Mouse (Mus musculus): ENCODE results near the gene Srrt. TPM values are rescaled to one million over a fixed set of nuclear protein-coding genes. Genes with fewer than 3 reads are reported as not detected.

Gene Srrt
- total and polyA plus RNA-seq, 3 experiments = 291 to 454 TPM; not detected in 1

DNA sequence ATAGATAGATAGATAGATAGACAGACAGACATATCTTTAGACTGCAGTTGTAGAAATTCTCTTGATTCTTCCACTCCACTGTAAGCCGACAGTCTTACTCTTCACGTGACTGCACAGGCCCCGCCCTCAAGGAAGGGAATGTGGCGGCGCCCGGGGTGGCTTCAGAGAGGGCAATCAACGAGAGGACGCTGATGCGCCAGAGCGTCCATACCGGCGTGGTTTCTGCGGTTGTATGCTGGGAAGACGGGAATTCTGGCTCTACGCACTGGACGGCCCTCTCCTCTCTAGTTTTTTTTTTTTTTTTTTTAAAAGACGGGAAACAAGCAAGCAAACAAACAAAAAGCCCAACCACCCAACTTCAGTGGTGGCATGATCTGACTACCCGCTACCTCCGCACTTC lies 30.8 kb upstream of the Srrt start (continued):
- TF ChIP-seq ZC3H11A (IDR thresholded peaks at IDR 0.05; ENCODE audit: low read depth, low read length) (no peak), POLR2A (IDR thresholded peaks at IDR 0.05; ENCODE audit: control insufficient read depth in 1 of 2, insufficient read depth in 1 of 2, low read depth in 1 of 2, low read length in 2 of 2, poor library complexity in 1 of 2) (peak in 1 of 2 experiments; percentile 80; a peak in 2 of 4 replicates), KAT2A (conservative IDR thresholded peaks at IDR 0.05; ENCODE audit: low read depth, low read length) (no peak; the same call in 1 of the 2 replicates), CHD2 (IDR thresholded peaks at IDR 0.05; ENCODE audit: low read length) (no peak), MXI1 (IDR thresholded peaks at IDR 0.05; ENCODE audit: low read depth, low read length) (peak; percentile 91), TCF12 (IDR thresholded peaks at IDR 0.05; ENCODE audit: low read depth, low read length) (0 out of 2 replicates have a peak, but pooled peaks have one; percentile 18), BHLHE40 (IDR thresholded peaks at IDR 0.05; ENCODE audit: borderline replicate concordance, low read depth, low read length) (peak; percentile 78), MAX (IDR thresholded peaks at IDR 0.05; ENCODE audit: low read length) (peak; percentile 79), ZNF384 (IDR thresholded peaks at IDR 0.05; ENCODE audit: low read depth, low read length) (peak; percentile 75), ZMIZ1 (IDR thresholded peaks at IDR 0.05; ENCODE audit: low read depth, low read length) (no peak), E2F4 (IDR thresholded peaks at IDR 0.05; ENCODE audit: borderline replicate concordance, low read depth, low read length) (no peak), GATA1 (IDR thresholded peaks at IDR 0.05; ENCODE audit: low read depth, low read length) (0 out of 2 replicates have a peak, but pooled peaks have one; percentile 48), RAD21 (IDR thresholded peaks at IDR 0.05; ENCODE audit: low read depth, low read length) (no peak), SMC3 (IDR thresholded peaks at IDR 0.05; ENCODE audit: low read depth, low read length) (no peak), CHD1 (IDR thresholded peaks at IDR 0.05; ENCODE audit: low read depth, low read length) (no peak), MEF2A (IDR thresholded peaks at IDR 0.05; ENCODE audit: extremely low read depth, insufficient replicate concordance, low read depth, low read length, poor library complexity, severe bottlenecking) (no peak)

DNA sequence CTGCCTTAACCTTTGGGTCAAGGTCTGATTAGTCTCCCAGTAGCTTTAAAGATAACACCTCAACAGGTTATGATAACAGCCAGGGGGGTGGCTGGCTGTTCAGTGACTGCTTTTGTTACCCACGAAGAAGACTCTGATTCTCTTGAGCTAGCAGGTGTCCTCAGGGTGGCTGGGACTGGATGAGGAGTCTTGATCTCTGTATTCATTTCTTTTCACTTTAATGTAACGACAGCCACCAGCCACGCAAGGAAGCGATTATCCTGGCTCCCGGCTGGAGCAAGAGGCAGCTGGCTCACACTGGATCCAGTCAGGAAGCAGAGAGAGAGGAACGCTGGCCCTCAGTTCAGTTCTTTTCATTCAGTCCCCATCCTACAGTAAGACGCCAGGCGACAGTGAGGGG lies 29.7 kb upstream of the Srrt start:
- no peak for DNase-seq (ENCODE audit: low read depth, low spot score)
- TF ChIP-seq POLR2AphosphoS2 (IDR thresholded peaks at IDR 0.05; ENCODE audit: low read length) (no peak), MYC (IDR thresholded peaks at IDR 0.05; ENCODE audit: low read depth, low read length) (no peak), SIN3A (IDR thresholded peaks at IDR 0.05; ENCODE audit: low read length) (no peak), TCF12 (IDR thresholded peaks at IDR 0.05; ENCODE audit: low read depth, low read length) (no peak), MAX (IDR thresholded peaks at IDR 0.05; ENCODE audit: low read length) (no peak), HCFC1 (IDR thresholded peaks at IDR 0.05; ENCODE audit: low read depth, low read length) (no peak)
- Histone ChIP-seq H3K4me1 (ENCODE audit: control insufficient read depth in 1 of 2, insufficient read depth in 2 of 2, low read length in 2 of 2) (peaks cover 2 to 36% of the 10 kb centered on the region in 2 experiments), H3K9ac (ENCODE audit: control insufficient read depth, low read depth, low read length, poor library complexity, severe bottlenecking) (no peak overlapping the region), H3K4me3 (ENCODE audit: control insufficient read depth in 1 of 2, insufficient read depth in 1 of 2, low read depth in 2 of 2, low read length in 2 of 2) (no peak overlapping the region), H3K79me2 (ENCODE audit: control insufficient read depth, insufficient read depth, low read length, poor library complexity) (no peaks in the 10 kb centered on the region; the same call in 1 of the 2 replicates), H3K36me3 (ENCODE audit: control insufficient read depth in 1 of 2, insufficient read depth in 2 of 2, low read length in 2 of 2) (peaks cover 0 to 19% of the 10 kb centered on the region in 2 experiments; a peak in 2 of 4 replicates), H3K9me3 (replicated peaks; ENCODE audit: insufficient read depth, low read length) (no peaks in the 10 kb centered on the region), H3K27ac (ENCODE audit: control insufficient read depth, low read depth, low read length) (no peak overlapping the region), H3K27me3 (ENCODE audit: control insufficient read depth in 1 of 2, insufficient read depth in 2 of 2, low read length in 2 of 2) (no peaks in the 10 kb centered on the region)

All from MEL (cell line).